Mouse (Mus musculus): Measurements from ENCODE around the gene Polr2a.

DNA sequence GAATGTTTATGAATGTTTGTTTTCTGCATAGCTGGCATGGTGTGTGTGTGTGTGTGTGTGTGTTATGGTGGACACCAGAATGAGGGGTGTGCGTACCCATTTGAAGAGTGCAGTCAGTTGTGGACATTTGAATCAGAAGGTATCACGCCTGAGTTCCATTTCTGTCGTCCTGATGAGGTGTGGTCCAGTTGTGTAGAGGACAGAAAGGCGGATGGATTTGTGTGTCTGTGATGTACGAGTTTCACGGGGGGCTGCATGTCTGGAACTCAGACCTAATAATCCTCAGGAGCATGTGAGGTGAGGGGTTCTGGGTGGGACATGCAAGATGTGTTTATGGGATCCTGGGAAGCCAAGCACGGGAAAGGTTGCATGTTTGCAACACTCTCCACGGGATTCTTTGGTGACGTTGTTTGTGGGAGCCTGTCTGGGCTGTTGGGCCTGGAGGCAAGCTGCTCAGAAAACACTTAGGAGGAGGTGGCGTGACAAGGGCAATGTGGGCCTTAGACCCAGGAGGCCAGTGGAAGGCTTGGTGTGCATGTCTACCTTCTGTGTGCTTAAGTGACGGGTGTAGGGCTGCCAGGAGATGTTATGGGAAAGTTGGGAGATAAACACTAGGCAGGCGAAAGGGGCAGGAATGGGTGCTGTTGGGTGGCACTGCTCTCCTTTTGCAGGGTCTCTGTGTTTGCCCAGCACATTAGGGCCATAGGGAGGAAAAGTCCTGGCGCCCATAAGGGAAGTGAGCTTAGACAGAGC is 8.6 kb upstream of the Polr2a start:
- TF ChIP-seq POLR2A (IDR thresholded peaks at IDR 0.05; ENCODE audit: borderline replicate concordance, control insufficient read depth, low read depth, low read length), result no peak
- no peak for TF ChIP-seq CTCF (IDR thresholded peaks at IDR 0.05; ENCODE audit: control insufficient read depth, insufficient read depth, low read length)
